Mouse (Mus musculus) hindbrain, embryonic 13.5 days (tissue): ENCODE data around the gene Olfr557. TPM values are rescaled to one million over a fixed set of nuclear protein-coding genes. Genes with fewer than 3 reads are reported as not detected.
A peak's percentile ranks its signal among the peaks of the same experiment; 100 is the strongest.

ENCODE experiments used
- ATAC-seq: fragments of 200-750 bp; cut with Nextera tagmentation; 2 replicates; pipeline ENCODE4 v1.8.0; 2017; ENCODE audit warnings: moderate TSS enrichment; ENCODE audit not compliant: low FRiP score
- H3K27ac ChIP-seq: fragments of 300-500 bp; sonication (generic); 2 replicates; pipeline ENCODE4 v1.5.1; 2015; ENCODE audit warnings: inconsistent platforms, mild to moderate bottlenecking, moderate library complexity
- H3K27me3 ChIP-seq: fragments of 300-500 bp; sonication (generic); 2 replicates; pipeline ENCODE4 v1.6.1; 2015; ENCODE audit warnings: mild to moderate bottlenecking, inconsistent platforms
- H3K36me3 ChIP-seq: fragments of 300-500 bp; sonication (generic); 2 replicates; pipeline ENCODE4 v1.6.1; 2015; ENCODE audit warnings: mild to moderate bottlenecking, inconsistent platforms
- H3K4me1 ChIP-seq: fragments of 300-500 bp; sonication (generic); replicated peaks from 2 replicates; pipeline ENCODE4 v1.6.1; 2015; ENCODE audit warnings: inconsistent platforms
- H3K4me2 ChIP-seq: fragments of 300-500 bp; sonication (generic); 2 replicates; pipeline ENCODE4 v1.6.1; 2015; ENCODE audit warnings: inconsistent platforms, mild to moderate bottlenecking, moderate library complexity
- H3K4me3 ChIP-seq: fragments of 300-500 bp; sonication (generic); 2 replicates; pipeline ENCODE4 v1.5.1; 2015; ENCODE audit warnings: mild to moderate bottlenecking, inconsistent platforms
- H3K9ac ChIP-seq: fragments of 300-500 bp; sonication (generic); 2 replicates; pipeline ENCODE4 v1.6.1; 2015; ENCODE audit warnings: mild to moderate bottlenecking, inconsistent platforms
- H3K9me3 ChIP-seq: fragments of 300-500 bp; sonication (generic); 2 replicates; pipeline ENCODE4 v1.6.1; 2016; ENCODE audit warnings: inconsistent platforms
- WGBS: fragments of 180-500 bp; shearing (Covaris S2); methylation state at CpG from one replicate; pipeline ENCODE4 v1.1.7; 2015; 5-methylcytosine and 5-hydroxymethylcytosine counted together
- polyA plus RNA-seq: library from polyadenylated mRNA; unstranded; fragments of >200 nt; fragmentation: Nextera tagmentation; extraction: Ambion mirVana; gene quantifications from 2 replicates; pipeline ENCODE4 v1.2.1, GENCODE M21; 2015

Gene Olfr557
- polyA plus RNA-seq: not detected in 2 replicates

- H3K9me3 ChIP-seq: no peaks in the 10 kb centered on the region
- H3K4me2 ChIP-seq: no peak within 1 kb of the TSS
- no peak within 1 kb of the TSS for H3K4me3 ChIP-seq
- H3K36me3 ChIP-seq: no peaks in the 10 kb centered on the region
- H3K27me3 ChIP-seq: no peaks in the 10 kb centered on the region
- no peak within 1 kb of the TSS for H3K27ac ChIP-seq
- ATAC-seq: no peak
- H3K4me1 ChIP-seq: no peaks in the 10 kb centered on the region
- WGBS: 86% methylated on average over 5 of the region's 5 CpGs
- no peak within 1 kb of the TSS for H3K9ac ChIP-seq
Observed at GRCm38 (mm10) chr7:102695358-102696125, at the start of gene Olfr557. Olfr557 (plus strand) TSS chr7:102695910.

DNA sequence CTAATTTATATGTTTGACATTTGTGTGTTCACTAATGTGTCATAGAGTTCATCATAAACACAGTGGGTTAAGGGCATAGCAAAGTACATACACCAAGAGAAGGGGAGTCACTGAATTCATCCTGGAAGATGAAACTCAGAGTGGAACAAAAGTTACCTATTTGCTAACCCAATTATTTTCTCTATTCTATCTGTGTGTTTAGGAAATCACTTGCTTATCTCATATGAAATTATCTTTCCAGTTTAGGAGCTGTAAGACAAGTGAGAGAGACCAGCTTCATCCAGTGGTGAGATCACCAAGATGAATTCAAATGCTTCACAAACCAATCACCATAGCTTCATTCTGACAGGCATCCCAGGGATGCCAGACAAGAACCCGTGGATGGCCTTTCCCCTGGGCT is 37.2 kb upstream of the Olfr557 start, which contains the start of gene Olfr555:
Gene Olfr555, plus strand, starts transcription at position 301 of the 400 bp plus-strand sequence.
- Histone ChIP-seq H3K4me3 (no peak within 1 kb of the TSS), H3K9ac (no peak within 1 kb of the TSS), H3K27ac (no peak within 1 kb of the TSS), H3K9me3 (no peaks in the 10 kb centered on the region), H3K4me1 (no peaks in the 10 kb centered on the region), H3K4me2 (no peak within 1 kb of the TSS), H3K27me3 (no peaks in the 10 kb centered on the region), H3K36me3 (no peaks in the 10 kb centered on the region)
- no peak for ATAC-seq
- 85% methylated on average over 1 of the region's 1 CpGs for WGBS

DNA sequence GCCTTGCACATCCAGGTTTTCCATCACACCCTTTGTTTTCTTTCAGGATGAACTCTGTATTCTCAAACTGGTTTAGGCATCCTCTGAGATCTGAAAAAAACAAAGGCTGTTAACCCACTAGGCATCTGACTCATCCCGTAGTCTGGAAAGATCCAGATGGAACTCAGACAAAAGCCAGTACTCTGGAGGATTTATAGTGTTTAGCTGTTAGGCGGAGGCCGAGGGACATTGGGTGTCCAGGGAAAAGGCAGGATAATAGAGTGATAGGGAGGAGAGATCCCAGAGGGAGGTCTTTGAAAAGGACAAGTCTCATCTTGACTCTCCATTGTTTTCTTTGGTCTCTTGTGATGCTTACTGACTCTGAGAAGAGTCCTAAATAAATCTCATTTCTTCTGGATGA is 31.1 kb upstream of the Olfr557 start, which contains the start of gene Olfr556:
Gene Olfr556, plus strand, starts transcription at position 301 of the 400 bp plus-strand sequence.
- Histone ChIP-seq H3K4me3 (no peak within 1 kb of the TSS), H3K9ac (no peak within 1 kb of the TSS), H3K4me2 (no peak within 1 kb of the TSS), H3K9me3 (no peaks in the 10 kb centered on the region), H3K36me3 (no peaks in the 10 kb centered on the region), H3K4me1 (no peaks in the 10 kb centered on the region), H3K27ac (no peak within 1 kb of the TSS), H3K27me3 (no peaks in the 10 kb centered on the region)
- ATAC-seq: no peak
- 41% methylated on average over 3 of the region's 3 CpGs for WGBS

- Histone ChIP-seq H3K9me3 (no peaks in the 10 kb centered on the region), H3K4me3 (no peak overlapping the region), H3K36me3 (no peaks in the 10 kb centered on the region), H3K4me1 (no peaks in the 10 kb centered on the region), H3K4me2 (no peak overlapping the region), H3K27me3 (no peaks in the 10 kb centered on the region), H3K27ac (no peak overlapping the region), H3K9ac (no peak overlapping the region)
- WGBS: 51% methylated on average over 2 of the region's 2 CpGs
- ATAC-seq: no peak
Observed at GRCm38 (mm10) chr7:102665378-102665777, 30.3 kb upstream of the Olfr557 start.

GRCm38 (mm10) chr7:102676225-102676624 is 19.5 kb upstream of the Olfr557 start:
- Histone ChIP-seq H3K4me2 (no peak overlapping the region), H3K4me3 (no peak overlapping the region), H3K9ac (no peak overlapping the region), H3K27ac (no peak overlapping the region), H3K27me3 (no peaks in the 10 kb centered on the region), H3K4me1 (no peaks in the 10 kb centered on the region), H3K9me3 (no peaks in the 10 kb centered on the region), H3K36me3 (peaks cover 4% of the 10 kb centered on the region; the same call in 1 of the 2 replicates)
- WGBS: 92% methylated on average over 2 of the region's 2 CpGs
- no peak for ATAC-seq

DNA sequence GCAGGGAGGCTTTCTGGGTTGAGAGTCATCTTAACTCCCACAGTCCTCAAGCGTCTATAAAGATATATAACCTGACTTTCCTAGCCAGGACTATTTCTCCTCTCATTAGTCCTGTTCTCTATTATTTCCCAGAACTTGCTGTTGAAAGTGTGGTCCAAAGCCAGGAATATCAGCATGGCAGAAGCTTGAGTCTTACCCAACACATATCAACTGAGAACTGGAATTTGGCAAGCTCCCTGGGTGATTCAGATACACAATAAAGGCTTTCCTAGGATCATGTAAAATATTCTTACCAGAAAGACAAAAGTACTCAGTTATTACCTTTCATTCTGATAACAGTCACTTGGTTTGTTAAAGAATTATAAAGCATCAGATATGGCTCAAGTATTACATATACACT is 13.8 kb upstream of the Olfr557 start:
- no peak for ATAC-seq

GRCm38 (mm10) chr7:102686944-102687501 is 8.7 kb upstream of the Olfr557 start, which contains the start of gene Trim68:
Trim68 (minus strand) TSS chr7:102687327.
- peak within 1 kb of the TSS; percentile 76 for H3K9ac ChIP-seq
- under 1% methylated on average over 40 of the region's 40 CpGs for WGBS

More for the DNA sequence above, 13.8 kb upstream of the Olfr557 start:
- Histone ChIP-seq H3K9ac (no peak overlapping the region), H3K4me2 (no peak overlapping the region), H3K4me3 (no peak overlapping the region), H3K27ac (no peak overlapping the region), H3K36me3 (peaks cover 4% of the 10 kb centered on the region; the same call in 1 of the 2 replicates), H3K9me3 (no peaks in the 10 kb centered on the region), H3K27me3 (no peaks in the 10 kb centered on the region), H3K4me1 (no peaks in the 10 kb centered on the region)
- 97% methylated on average over 1 of the region's 1 CpGs for WGBS

GRCm38 (mm10) chr7:102698461-102698860 is 2.8 kb downstream of the Olfr557 start:
- no peaks in the 10 kb centered on the region for H3K4me1 ChIP-seq
- H3K9me3 ChIP-seq: no peaks in the 10 kb centered on the region
- no peak overlapping the region for H3K4me3 ChIP-seq
- H3K4me2 ChIP-seq: no peak overlapping the region
- no peak for ATAC-seq
- H3K36me3 ChIP-seq: no peaks in the 10 kb centered on the region
- H3K27me3 ChIP-seq: no peaks in the 10 kb centered on the region
- no peak overlapping the region for H3K9ac ChIP-seq
- no peak overlapping the region for H3K27ac ChIP-seq
- WGBS: 92% methylated on average over 7 of the region's 7 CpGs

More at GRCm38 (mm10) chr7:102686944-102687501, 8.7 kb upstream of the Olfr557 start, which contains the start of gene Trim68:
- peak; percentile 99 for ATAC-seq
- peak within 1 kb of the TSS; percentile 64 for H3K4me3 ChIP-seq
- H3K36me3 ChIP-seq: no peaks in the 10 kb centered on the region
- 0 out of 2 replicates have a peak, but pooled peaks cover 4% of the 10 kb centered on the region for H3K4me1 ChIP-seq
- peak within 1 kb of the TSS; percentile 73 for H3K4me2 ChIP-seq
- H3K9me3 ChIP-seq: no peaks in the 10 kb centered on the region
- H3K27me3 ChIP-seq: no peaks in the 10 kb centered on the region
- H3K27ac ChIP-seq: peak within 1 kb of the TSS; percentile 81

GRCm38 (mm10) chr7:102701915-102702314 is 6.2 kb downstream of the Olfr557 start, which contains the start of gene Olfr558:
Olfr558 (plus strand) TSS chr7:102702215.
- no peak for ATAC-seq
- Histone ChIP-seq H3K4me2 (no peak within 1 kb of the TSS), H3K9ac (no peak within 1 kb of the TSS), H3K4me1 (no peaks in the 10 kb centered on the region), H3K36me3 (no peaks in the 10 kb centered on the region), H3K27me3 (no peaks in the 10 kb centered on the region), H3K4me3 (no peak within 1 kb of the TSS), H3K9me3 (no peaks in the 10 kb centered on the region), H3K27ac (no peak within 1 kb of the TSS)

GRCm38 (mm10) chr7:102718970-102719369 is 23.3 kb downstream of the Olfr557 start, which contains the start of gene Olfr33:
Olfr33 (minus strand) TSS chr7:102719070.
- Histone ChIP-seq H3K9ac (no peak within 1 kb of the TSS), H3K4me3 (no peak within 1 kb of the TSS), H3K4me2 (no peak within 1 kb of the TSS), H3K9me3 (no peaks in the 10 kb centered on the region), H3K27ac (no peak within 1 kb of the TSS), H3K27me3 (no peaks in the 10 kb centered on the region), H3K4me1 (no peaks in the 10 kb centered on the region), H3K36me3 (no peaks in the 10 kb centered on the region)
- ATAC-seq: no peak
- WGBS: 41% methylated on average over 1 of the region's 1 CpGs

DNA sequence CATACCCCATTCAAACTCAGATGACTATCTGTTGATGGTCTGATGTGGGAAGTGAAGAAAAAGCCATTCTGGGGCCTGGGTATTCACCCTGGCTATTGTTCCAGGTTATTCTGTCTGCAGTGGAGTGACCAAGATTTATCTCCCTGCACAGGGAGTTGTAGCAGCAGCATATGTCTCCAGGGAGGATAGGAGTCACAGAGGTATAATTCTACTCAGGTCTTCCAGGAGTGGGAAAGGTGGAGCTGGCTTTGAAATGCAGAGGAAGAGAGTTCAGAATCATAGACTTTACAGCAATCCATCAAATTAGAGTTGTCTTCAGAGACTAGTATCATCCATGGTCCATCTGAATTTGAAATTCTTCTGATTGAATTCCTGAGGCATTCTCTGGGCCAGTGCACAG is 31.7 kb downstream of the Olfr557 start, which contains the start of gene Olfr559:
Gene Olfr559, minus strand, starts transcription at position 101 of the 400 bp plus-strand sequence.
- Histone ChIP-seq H3K9me3 (no peaks in the 10 kb centered on the region), H3K9ac (no peak within 1 kb of the TSS), H3K27ac (no peak within 1 kb of the TSS), H3K4me2 (no peak within 1 kb of the TSS), H3K27me3 (no peaks in the 10 kb centered on the region), H3K4me3 (no peak within 1 kb of the TSS), H3K36me3 (no peaks in the 10 kb centered on the region), H3K4me1 (no peaks in the 10 kb centered on the region)
- no peak for ATAC-seq

GRCm38 (mm10) chr7:102733793-102734192 is 38.1 kb downstream of the Olfr557 start:
- no peak overlapping the region for H3K9ac ChIP-seq
- no peaks in the 10 kb centered on the region for H3K36me3 ChIP-seq
- H3K9me3 ChIP-seq: no peaks in the 10 kb centered on the region
- no peak overlapping the region for H3K4me2 ChIP-seq
- H3K4me3 ChIP-seq: no peak overlapping the region
- no peaks in the 10 kb centered on the region for H3K27me3 ChIP-seq
- WGBS: 50% methylated on average over 1 of the region's 1 CpGs
- ATAC-seq: no peak
- H3K4me1 ChIP-seq: no peaks in the 10 kb centered on the region
- H3K27ac ChIP-seq: no peak overlapping the region
